Mouse (Mus musculus) hindbrain, embryonic 14.5 days (tissue): ENCODE measurements at regions not wholly inside any gene's neighbourhood (a gene's known extent, or its start where the extent isn't known, plus 50 kb on each side); places are given as distances from the start of the nearest gene placed in this dataset.
A peak's percentile ranks its signal among the peaks of the same experiment; 100 is the strongest.

ENCODE experiments used
- ATAC-seq: fragments of 200-750 bp; cut with Nextera tagmentation; 2 replicates; pipeline ENCODE4 v1.8.0; 2017; ENCODE audit warnings: moderate number of reproducible peaks, mild to moderate bottlenecking, moderate TSS enrichment, moderate library complexity; ENCODE audit not compliant: low FRiP score
- DNase-seq: peaks from one replicate; pipeline ENCODE4 v3.0.0-alpha.2; 2015; ENCODE audit warnings: low spot score
- H3K27ac ChIP-seq: fragments of 300-500 bp; sonication (generic); 2 replicates; pipeline ENCODE4 v1.5.1; 2014; ENCODE audit warnings: mild to moderate bottlenecking, moderate library complexity
- H3K27me3 ChIP-seq: fragments of 300-500 bp; sonication (generic); 2 replicates; pipeline ENCODE4 v1.6.1; 2014; ENCODE audit warnings: mild to moderate bottlenecking, low read length, mixed read lengths; ENCODE audit not compliant: control insufficient read depth, insufficient read depth
- H3K36me3 ChIP-seq: fragments of 300-500 bp; sonication (generic); replicated peaks from 2 replicates; pipeline ENCODE4 v1.6.1; 2014; ENCODE audit not compliant: control insufficient read depth, insufficient read depth
- H3K4me1 ChIP-seq: fragments of 300-500 bp; sonication (generic); replicated peaks from 2 replicates; pipeline ENCODE4 v1.6.1; 2014; ENCODE audit warnings: antibody characterized with exemption, low read length, mixed read lengths; ENCODE audit not compliant: control insufficient read depth, insufficient read depth
- H3K4me2 ChIP-seq: fragments of 300-500 bp; sonication (generic); replicated peaks from 2 replicates; pipeline ENCODE4 v1.6.1; 2014; ENCODE audit warnings: mild to moderate bottlenecking, moderate library complexity
- H3K4me3 ChIP-seq: fragments of 300-500 bp; sonication (generic); replicated peaks from 2 replicates; pipeline ENCODE4 v1.5.1; 2014; ENCODE audit warnings: mild to moderate bottlenecking, low read length
- H3K9ac ChIP-seq: fragments of 300-500 bp; sonication (generic); 2 replicates; pipeline ENCODE4 v1.6.1; 2014
- H3K9me3 ChIP-seq: fragments of 300-500 bp; sonication (generic); 2 replicates; pipeline ENCODE4 v1.6.1; 2016; ENCODE audit warnings: low read length; ENCODE audit not compliant: control insufficient read depth
- WGBS: fragments of 180-500 bp; shearing (Covaris S2); extraction: QIAGEN DNeasy Blood & Tissue Kit; methylation state at CpG from one replicate; pipeline ENCODE4 v1.1.7; 2014; 5-methylcytosine and 5-hydroxymethylcytosine counted together

DNA sequence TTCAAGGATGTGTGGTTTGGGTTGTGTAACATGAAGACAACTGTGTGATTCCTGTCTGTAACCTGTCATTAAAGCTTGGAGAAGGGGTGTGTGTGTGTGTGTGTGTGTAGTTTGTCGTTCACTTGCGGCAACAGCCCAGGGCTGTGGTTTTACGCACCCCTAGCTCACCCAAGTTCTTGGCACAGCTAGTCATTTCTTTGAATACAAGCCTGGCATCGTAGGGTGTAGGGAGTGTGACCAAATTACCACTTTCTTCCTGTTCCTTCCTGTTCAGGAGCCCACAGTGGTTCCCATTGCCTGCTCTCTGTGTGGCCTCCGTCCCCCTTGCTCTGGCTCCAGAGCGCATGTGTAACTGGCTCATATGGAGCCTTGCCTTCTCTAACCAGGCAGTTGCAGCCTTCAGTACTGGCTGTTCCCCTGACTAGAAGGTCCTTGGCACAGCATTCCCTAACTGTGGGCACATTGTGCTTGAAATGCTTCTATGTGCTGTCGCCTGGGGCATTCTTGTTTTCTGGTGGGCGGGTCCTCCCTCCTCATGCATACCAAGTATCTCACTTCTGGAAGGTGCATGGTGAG, 167.4 kb upstream of the Ubr2 start:
- ATAC-seq = peak; percentile 42; the same call in 1 of the 2 replicates
- no peak overlapping the region for H3K27ac ChIP-seq

DNA sequence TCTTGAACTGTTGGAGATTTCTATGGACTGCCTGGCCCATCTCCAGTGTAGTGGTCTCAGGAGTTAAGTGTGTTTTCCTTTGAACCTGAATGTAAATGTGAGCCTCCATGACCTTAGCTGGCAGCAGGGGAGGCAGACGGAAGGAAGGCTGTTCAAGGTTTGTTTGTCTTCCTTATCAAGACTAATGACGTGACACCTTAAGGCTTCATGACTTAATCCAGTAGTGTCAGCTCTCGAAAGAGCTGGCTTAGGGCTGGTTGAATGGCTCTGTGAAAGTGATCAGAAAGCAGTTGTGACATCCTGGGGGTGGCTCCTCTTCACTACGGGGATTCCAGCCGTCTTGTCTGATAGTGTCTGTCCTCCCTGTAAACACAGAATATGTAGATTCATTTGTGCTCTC, 166.0 kb upstream of the Ubr2 start:
- H3K9me3 ChIP-seq = no peaks in the 10 kb centered on the region
- peaks cover 12% of the 10 kb centered on the region; the same call in 1 of the 2 replicates for H3K4me1 ChIP-seq
- no peak overlapping the region for H3K4me3 ChIP-seq
- no peaks in the 10 kb centered on the region for H3K27me3 ChIP-seq
- 63% methylated on average over 5 of the region's 5 CpGs for WGBS
- DNase-seq = no peak
- no peak for ATAC-seq
- no peak overlapping the region for H3K27ac ChIP-seq
- H3K9ac ChIP-seq = no peak overlapping the region
- no peaks in the 10 kb centered on the region for H3K36me3 ChIP-seq
- H3K4me2 ChIP-seq = no peak overlapping the region

More for the DNA sequence above, 167.4 kb upstream of the Ubr2 start:
- H3K9me3 ChIP-seq = no peaks in the 10 kb centered on the region
- no peak overlapping the region for H3K4me3 ChIP-seq
- DNase-seq = no peak
- H3K4me2 ChIP-seq = no peak overlapping the region
- peaks cover 12% of the 10 kb centered on the region; the same call in 1 of the 2 replicates for H3K4me1 ChIP-seq
- H3K9ac ChIP-seq = no peak overlapping the region
- WGBS = 75% methylated on average over 8 of the region's 8 CpGs
- H3K27me3 ChIP-seq = no peaks in the 10 kb centered on the region
- H3K36me3 ChIP-seq = no peaks in the 10 kb centered on the region

DNA sequence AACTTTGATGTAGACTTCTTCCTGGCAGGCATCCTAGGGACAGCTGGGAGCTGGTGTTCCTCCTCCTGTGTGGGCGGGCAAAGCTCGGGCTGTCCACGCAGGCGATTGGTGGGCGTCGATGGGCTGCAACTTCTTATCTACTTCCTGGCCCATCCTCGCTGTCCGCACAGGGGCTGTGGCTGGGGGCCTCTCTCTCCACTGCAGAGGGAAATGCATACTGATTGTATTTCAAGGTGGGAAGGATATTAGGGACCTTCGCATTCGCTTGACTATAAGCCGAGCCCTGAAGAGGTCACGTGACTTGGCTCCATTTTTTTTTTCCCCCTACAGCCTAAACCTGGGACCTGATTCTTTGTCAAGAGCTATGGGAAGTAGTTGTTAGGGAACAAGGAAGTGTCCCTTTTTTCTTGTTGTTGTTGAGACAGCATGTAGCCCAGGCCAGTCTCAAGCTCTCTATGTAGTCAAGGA, 164.4 kb upstream of the Ubr2 start:
- Histone ChIP-seq H3K27ac (no peak overlapping the region), H3K9ac (no peak overlapping the region), H3K27me3 (no peaks in the 10 kb centered on the region), H3K4me2 (0 out of 2 replicates have a peak overlapping the region, but pooled peaks have one; percentile 10), H3K4me1 (peaks cover 12% of the 10 kb centered on the region; the same call in 1 of the 2 replicates), H3K9me3 (no peaks in the 10 kb centered on the region), H3K4me3 (no peak overlapping the region), H3K36me3 (no peaks in the 10 kb centered on the region)
- 73% methylated on average over 12 of the region's 12 CpGs for WGBS
- no peak for DNase-seq
- ATAC-seq = no peak

DNA sequence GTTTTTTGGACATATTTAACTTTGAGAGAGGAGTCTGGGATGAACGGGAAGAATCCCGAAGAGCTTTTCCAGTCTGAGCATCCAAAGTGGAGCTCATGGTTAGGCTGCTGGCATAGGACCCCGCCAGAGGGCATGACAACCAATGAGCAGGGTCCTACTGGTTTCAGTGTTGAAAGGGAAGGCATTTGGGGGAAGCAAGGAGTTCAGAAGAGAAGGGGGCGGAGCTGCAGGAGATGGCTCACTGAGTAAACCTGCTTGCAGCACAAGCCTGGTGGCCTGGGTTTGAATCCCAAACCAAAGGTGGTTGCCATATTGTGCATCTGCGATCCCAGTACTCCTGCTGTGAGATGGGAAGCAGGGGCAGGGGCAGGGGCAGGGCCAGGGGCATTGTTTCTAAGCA, 161.4 kb upstream of the Ubr2 start:
- no peak for ATAC-seq
- DNase-seq = no peak
- Histone ChIP-seq H3K4me1 (0 out of 2 replicates have a peak, but pooled peaks cover 10% of the 10 kb centered on the region), H3K27me3 (no peaks in the 10 kb centered on the region), H3K4me2 (no peak overlapping the region), H3K9me3 (no peaks in the 10 kb centered on the region), H3K9ac (no peak overlapping the region), H3K27ac (no peak overlapping the region), H3K36me3 (no peaks in the 10 kb centered on the region), H3K4me3 (no peak overlapping the region)
- WGBS = 89% methylated on average over 5 of the region's 5 CpGs

DNA sequence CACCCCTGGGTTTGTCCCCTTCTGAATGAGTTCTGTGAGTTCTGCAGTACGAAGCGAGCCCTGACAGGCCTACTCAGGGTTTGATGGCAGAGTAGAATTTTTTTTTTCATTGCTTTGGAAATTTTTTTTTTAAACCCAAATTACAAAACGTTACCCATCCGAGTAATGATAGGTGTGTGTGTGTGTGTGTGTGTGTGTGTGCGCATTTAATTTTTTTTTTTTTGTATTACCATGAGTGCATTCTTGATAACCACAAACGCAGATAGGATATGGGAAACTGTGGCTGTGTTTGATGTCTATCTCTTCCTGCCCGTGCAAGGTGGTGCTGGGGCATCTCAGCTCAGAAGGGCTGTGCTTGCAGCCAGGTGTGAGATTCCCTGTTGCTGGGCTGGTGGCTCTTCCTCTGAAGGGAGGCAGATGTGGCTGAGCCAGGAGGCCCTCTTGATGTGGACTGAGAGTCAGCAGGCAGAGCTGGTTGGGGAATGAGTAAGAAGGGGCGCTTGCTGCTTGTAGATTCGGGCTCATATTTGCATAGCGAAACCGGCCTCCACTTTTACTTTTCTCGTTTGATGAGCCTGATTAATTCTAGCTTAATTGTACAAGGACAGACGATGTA, 160.7 kb upstream of the Ubr2 start:
- WGBS = 93% methylated on average over 13 of the region's 13 CpGs
- H3K9ac ChIP-seq = no peak overlapping the region
- no peak overlapping the region for H3K4me3 ChIP-seq
- H3K9me3 ChIP-seq = no peaks in the 10 kb centered on the region
- no peaks in the 10 kb centered on the region for H3K36me3 ChIP-seq
- ATAC-seq (no peak), DNase-seq (no peak)
- no peak overlapping the region for H3K27ac ChIP-seq
- no peak overlapping the region for H3K4me2 ChIP-seq
- H3K27me3 ChIP-seq = no peaks in the 10 kb centered on the region
- 0 out of 2 replicates have a peak, but pooled peaks cover 10% of the 10 kb centered on the region for H3K4me1 ChIP-seq

DNA sequence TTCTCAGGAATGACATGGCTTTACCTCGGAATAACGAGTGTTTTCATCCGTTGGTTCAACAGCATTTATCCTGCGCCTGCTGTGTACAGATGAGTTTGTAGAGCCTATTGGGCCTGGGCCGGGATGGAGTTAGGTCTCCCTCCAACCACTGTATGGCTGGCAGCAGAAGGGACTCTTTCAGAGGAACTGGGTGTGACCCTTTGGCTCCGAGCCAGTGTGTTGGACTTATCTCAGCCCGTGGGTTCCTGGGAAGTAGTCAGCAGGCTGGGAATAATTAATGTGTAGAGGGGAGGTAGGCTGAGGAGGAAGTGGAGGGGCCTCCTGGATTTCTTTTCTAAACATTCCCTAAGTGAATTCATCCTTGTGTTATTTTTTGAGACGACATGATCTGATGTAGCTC, 157.7 kb upstream of the Ubr2 start:
- no peak for DNase-seq
- Histone ChIP-seq H3K4me1 (0 out of 2 replicates have a peak, but pooled peaks cover 10% of the 10 kb centered on the region), H3K4me3 (no peak overlapping the region), H3K9me3 (no peaks in the 10 kb centered on the region), H3K9ac (no peak overlapping the region), H3K27me3 (no peaks in the 10 kb centered on the region), H3K36me3 (no peaks in the 10 kb centered on the region), H3K27ac (peak overlapping the region; percentile 54; the same call in 1 of the 2 replicates), H3K4me2 (no peak overlapping the region)
- ATAC-seq = no peak
- WGBS = 63% methylated on average over 8 of the region's 8 CpGs

DNA sequence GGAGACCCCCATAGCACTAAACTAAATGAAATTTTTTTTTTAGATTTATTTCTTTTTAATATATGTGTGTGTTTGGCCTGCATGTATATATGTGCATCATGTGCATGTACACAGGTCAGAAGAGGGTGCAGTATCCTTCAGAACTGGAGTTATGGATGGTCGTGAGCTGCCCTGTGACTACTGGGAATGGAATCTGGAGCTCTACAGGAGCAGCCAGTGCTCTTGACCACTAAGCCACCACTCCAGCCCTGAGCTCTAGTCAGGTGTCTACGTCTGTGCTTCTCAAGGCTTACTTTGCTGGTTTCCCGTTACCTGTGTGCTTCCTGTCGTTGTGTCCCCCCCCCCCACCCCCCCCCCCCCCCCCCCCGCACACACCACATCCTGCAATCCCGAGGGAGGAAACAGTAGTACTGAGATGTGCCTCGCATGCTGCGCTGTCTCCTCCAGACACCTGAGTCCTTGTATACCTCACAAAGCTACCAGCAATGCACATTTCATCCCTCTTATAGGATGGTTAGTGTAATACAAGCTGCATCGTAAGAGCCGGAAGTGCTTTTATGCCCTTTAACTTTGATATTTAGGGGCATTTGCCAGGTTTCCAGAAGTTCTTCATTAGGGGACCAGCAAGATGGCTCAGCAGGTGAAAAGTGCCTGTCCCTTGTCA, 153.5 kb upstream of the Ubr2 start:
- H3K9me3 ChIP-seq = no peaks in the 10 kb centered on the region
- ATAC-seq (no peak), DNase-seq (no peak)
- 0 out of 2 replicates have a peak, but pooled peaks cover 3% of the 10 kb centered on the region for H3K36me3 ChIP-seq
- H3K9ac ChIP-seq = no peak overlapping the region
- H3K27ac ChIP-seq = no peak overlapping the region
- H3K4me3 ChIP-seq = no peak overlapping the region
- H3K27me3 ChIP-seq = no peaks in the 10 kb centered on the region
- 83% methylated on average over 6 of the region's 10 CpGs for WGBS
- H3K4me2 ChIP-seq = no peak overlapping the region
- 0 out of 2 replicates have a peak, but pooled peaks cover 7% of the 10 kb centered on the region for H3K4me1 ChIP-seq

DNA sequence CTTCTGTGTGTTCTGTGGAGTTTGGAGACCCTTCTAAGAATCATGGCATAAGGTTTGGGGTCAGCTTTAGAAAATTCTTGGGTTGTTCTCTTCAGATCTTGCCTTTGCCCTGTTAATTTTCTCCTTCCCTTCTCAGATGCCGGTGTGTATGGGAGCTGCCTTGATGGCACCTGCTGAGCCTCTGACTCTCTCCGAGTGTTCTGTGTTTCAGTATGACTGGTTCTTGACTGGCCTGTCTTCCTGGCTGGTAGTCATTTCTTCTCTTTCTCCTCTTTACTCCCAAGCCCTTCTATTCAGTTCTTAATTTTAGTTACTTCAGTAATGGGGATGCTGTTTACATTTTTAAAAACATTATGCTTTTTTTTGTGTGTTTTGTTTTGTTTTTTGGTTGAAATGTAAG, 152.1 kb upstream of the Ubr2 start:
- no peak for ATAC-seq
- WGBS = 62% methylated on average over 2 of the region's 2 CpGs
- H3K4me3 ChIP-seq = no peak overlapping the region

DNA sequence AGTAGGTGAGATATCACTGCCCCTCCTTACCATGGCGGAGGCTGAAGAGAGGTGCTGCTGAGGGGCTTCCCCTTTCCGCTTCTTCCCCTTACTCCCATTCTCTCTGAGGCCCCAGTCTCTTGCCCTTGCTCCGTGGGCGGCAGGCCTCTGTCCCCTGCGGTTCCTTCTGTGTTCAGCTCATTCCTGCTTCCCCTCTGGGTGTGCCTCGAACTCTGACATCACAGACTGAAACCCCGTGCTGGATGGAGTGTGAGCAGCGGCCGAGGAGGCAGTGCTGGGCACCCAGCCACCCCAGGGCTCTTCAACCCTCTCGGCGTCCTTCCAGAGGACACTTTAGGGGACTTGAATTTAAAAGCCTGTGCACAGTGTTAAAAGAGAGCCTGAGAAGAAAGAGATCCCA, 145.9 kb upstream of the Ubr2 start:
- no peak for DNase-seq

More for the DNA sequence above, 152.1 kb upstream of the Ubr2 start:
- no peak for DNase-seq
- Histone ChIP-seq H3K27me3 (no peaks in the 10 kb centered on the region), H3K4me2 (no peak overlapping the region), H3K4me1 (no peaks in the 10 kb centered on the region), H3K36me3 (0 out of 2 replicates have a peak, but pooled peaks cover 3% of the 10 kb centered on the region), H3K9ac (no peak overlapping the region), H3K27ac (no peak overlapping the region), H3K9me3 (no peaks in the 10 kb centered on the region)

More for the DNA sequence above, 145.9 kb upstream of the Ubr2 start:
- H3K4me1 ChIP-seq = peaks cover 19% of the 10 kb centered on the region
- no peak for ATAC-seq
- H3K9me3 ChIP-seq = no peaks in the 10 kb centered on the region
- H3K4me3 ChIP-seq = no peak overlapping the region
- H3K27me3 ChIP-seq = no peaks in the 10 kb centered on the region
- H3K9ac ChIP-seq = no peak overlapping the region
- no peak overlapping the region for H3K4me2 ChIP-seq
- WGBS = 81% methylated on average over 11 of the region's 11 CpGs
- 0 out of 2 replicates have a peak, but pooled peaks cover 3% of the 10 kb centered on the region for H3K36me3 ChIP-seq
- no peak overlapping the region for H3K27ac ChIP-seq
